Mouse (Mus musculus) midbrain, embryonic 13.5 days (tissue): ENCODE measurements around the gene Scgb1b15. TPM values are rescaled to one million over a fixed set of nuclear protein-coding genes. Genes with fewer than 3 reads are reported as not detected.
"Not testable (repeated sequence)": the region's sequence is repeated elsewhere in the genome, so short reads cannot be mapped to it uniquely, and the experiment has no call there.

Source experiments
- ATAC-seq: fragments of 200-750 bp; cut with Nextera tagmentation; 2 replicates; pipeline ENCODE4 v1.8.0; 2017; ENCODE audit warnings: mild to moderate bottlenecking, moderate TSS enrichment, moderate library complexity
- H3K27ac ChIP-seq: fragments of 300-500 bp; sonication (generic); 2 replicates; pipeline ENCODE4 v1.5.1; 2015; ENCODE audit warnings: inconsistent platforms, mild to moderate bottlenecking, moderate library complexity
- H3K27me3 ChIP-seq: fragments of 300-500 bp; sonication (generic); 2 replicates; pipeline ENCODE4 v1.6.1; 2015; ENCODE audit warnings: mild to moderate bottlenecking, inconsistent platforms
- H3K36me3 ChIP-seq: fragments of 300-500 bp; sonication (generic); 2 replicates; pipeline ENCODE4 v1.6.1; 2015; ENCODE audit warnings: mild to moderate bottlenecking, inconsistent platforms
- H3K4me1 ChIP-seq: fragments of 300-500 bp; sonication (generic); replicated peaks from 2 replicates; pipeline ENCODE4 v1.6.1; 2015; ENCODE audit warnings: inconsistent platforms
- H3K4me2 ChIP-seq: fragments of 300-500 bp; sonication (generic); replicated peaks from 2 replicates; pipeline ENCODE4 v1.6.1; 2015; ENCODE audit warnings: moderate library complexity, mild to moderate bottlenecking, inconsistent platforms
- H3K4me3 ChIP-seq: fragments of 300-500 bp; sonication (generic); replicated peaks from 2 replicates; pipeline ENCODE4 v1.5.1; 2015; ENCODE audit warnings: mild to moderate bottlenecking, inconsistent platforms
- H3K9ac ChIP-seq: fragments of 300-500 bp; sonication (generic); replicated peaks from 2 replicates; pipeline ENCODE4 v1.6.1; 2015; ENCODE audit warnings: mild to moderate bottlenecking, inconsistent platforms
- H3K9me3 ChIP-seq: fragments of 300-500 bp; sonication (generic); 2 replicates; pipeline ENCODE4 v1.6.1; 2016; ENCODE audit warnings: mild to moderate bottlenecking, inconsistent platforms
- polyA plus RNA-seq: library from polyadenylated mRNA; unstranded; fragments of >200 nt; fragmentation: Nextera tagmentation; extraction: Ambion mirVana; gene quantifications from 2 replicates; pipeline ENCODE4 v1.2.1, GENCODE M21; 2015

Gene Scgb1b15
- not detected in 2 replicates for polyA plus RNA-seq

DNA sequence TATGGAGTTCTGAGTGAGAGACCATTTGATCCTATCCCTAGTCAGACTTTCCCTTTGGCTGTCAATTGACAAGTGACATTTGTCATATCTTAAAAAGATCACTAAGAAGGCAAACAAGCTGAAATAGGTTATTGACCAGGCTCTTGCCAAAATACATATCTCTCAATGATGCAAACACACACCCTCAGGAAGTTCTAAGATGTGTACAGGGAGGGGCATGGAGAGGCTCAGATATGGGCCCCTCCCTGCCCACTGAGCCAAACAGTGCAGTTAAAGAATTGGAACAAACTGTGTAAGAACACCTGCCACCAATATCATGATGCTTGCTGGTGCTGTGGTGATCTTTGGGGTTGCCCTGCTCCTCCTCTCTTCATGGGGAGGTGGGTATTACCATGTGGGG lies at the start of gene Scgb1b15:
Gene Scgb1b15 (plus strand): TSS at position 301 of the 400 bp plus-strand sequence.
- not testable (repeated sequence) for H3K4me2 ChIP-seq, H3K9me3 ChIP-seq, H3K4me3 ChIP-seq, H3K27me3 ChIP-seq, H3K4me1 ChIP-seq, H3K9ac ChIP-seq, H3K27ac ChIP-seq, H3K36me3 ChIP-seq, ATAC-seq

DNA sequence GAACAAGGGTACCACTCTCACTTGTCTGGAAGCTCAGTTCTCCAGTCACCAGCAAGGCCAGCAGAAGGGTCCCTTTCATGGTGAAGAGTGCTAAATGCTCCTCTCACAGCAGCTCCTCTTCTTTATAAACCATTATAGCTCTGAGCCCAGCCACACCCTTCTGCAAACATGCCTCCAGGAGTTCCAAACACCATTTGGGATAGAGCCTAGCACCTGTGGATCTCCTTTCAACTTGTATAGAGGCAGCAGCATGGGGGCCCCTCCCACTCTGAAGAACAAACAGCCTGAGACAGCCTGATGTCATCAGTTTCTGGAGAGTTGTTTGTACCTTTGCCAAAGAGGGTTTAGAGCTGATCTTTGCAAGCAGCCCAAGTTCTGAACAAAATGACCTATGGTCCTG lies 6.8 kb upstream of the Scgb1b15 start, which contains the start of gene Scgb2b15:
Gene Scgb2b15 (minus strand): TSS at position 101 of the 400 bp plus-strand sequence.
- H3K36me3 ChIP-seq, H3K27ac ChIP-seq, H3K9me3 ChIP-seq, H3K27me3 ChIP-seq, H3K4me2 ChIP-seq, H3K4me1 ChIP-seq, H3K9ac ChIP-seq, ATAC-seq, H3K4me3 ChIP-seq: not testable (repeated sequence)

Other genes with a start within 250 kb of the Scgb1b15 start
- not detected in 2 replicates for gene Scgb2b15, start 6.9 kb upstream of the Scgb1b15 start, polyA plus RNA-seq
- gene Scgb2b17, start 220.0 kb downstream of the Scgb1b15 start, polyA plus RNA-seq: not detected in 2 replicates
- not detected in 2 replicates for gene Scgb1b17, start 226.9 kb downstream of the Scgb1b15 start, polyA plus RNA-seq